Mouse (Mus musculus): Measurements from ENCODE around the gene Eif3m. TPM values are rescaled to one million over a fixed set of nuclear protein-coding genes. Genes with fewer than 3 reads are reported as not detected.
A peak's percentile ranks its signal among the peaks of the same experiment; 100 is the strongest.

Eif3m gene
- 44.1 and 80.8 TPM in 2 replicates for polyA plus RNA-seq (2012; rRNA removed)
- polyA plus RNA-seq (2014; fragmentation: Nextera tagmentation; extraction: Ambion mirVana), result 177 and 189 TPM in 2 replicates

GRCm38 (mm10) chr2:105016967-105017287, at the start of gene Eif3m:
Eif3m (minus strand) TSS chr2:105017080.
- DNase-seq (ENCODE audit: low read depth in 3 of 3, low spot score in 3 of 3) (peak; percentile 78 to 83 (median 80)), ATAC-seq (ENCODE audit: insufficient read depth) (peak; percentile 99)
- peaks cover 15% of the 10 kb centered on the region for H3K36me3 ChIP-seq (replicated peaks; ENCODE audit: control insufficient read depth, insufficient read depth, low read depth)
- no peak; the same call in 1 of the 2 replicates for TF ChIP-seq EP300 (IDR thresholded peaks at IDR 0.05; ENCODE audit: low read depth)
- TF ChIP-seq CTCF (IDR thresholded peaks at IDR 0.05; ENCODE audit: low read depth), result no peak
- H3K4me1 ChIP-seq (replicated peaks; ENCODE audit: control insufficient read depth in 2 of 2, insufficient read depth in 2 of 2, low read length in 1 of 2), result peaks cover 13 to 20% of the 10 kb centered on the region in 2 experiments
- H3K4me3 ChIP-seq (ENCODE audit: insufficient read depth in 1 of 2, low read depth in 2 of 2, low read length in 2 of 2), result peak within 1 kb of the TSS; percentile 89 to 96
- H3K27ac ChIP-seq, result peak within 1 kb of the TSS; percentile 72
- no peaks in the 10 kb centered on the region for H3K27me3 ChIP-seq (ENCODE audit: control insufficient read depth, insufficient read depth, low read length)
- H3K9me3 ChIP-seq (ENCODE audit: control insufficient read depth, low read length), result no peaks in the 10 kb centered on the region
- peak within 1 kb of the TSS; percentile 82 for H3K4me2 ChIP-seq (ENCODE audit: low read depth)
- peak within 1 kb of the TSS; percentile 97 for H3K9ac ChIP-seq (replicated peaks)
- WGBS (ENCODE audit: insufficient replicate concordance), result under 1% methylated on average over 24 of the region's 25 CpGs

- H3K4me2 ChIP-seq (ENCODE audit: low read depth), result no peak overlapping the region
- ATAC-seq (ENCODE audit: insufficient read depth) (no peak), DNase-seq (ENCODE audit: low read depth in 3 of 3, low spot score in 3 of 3) (no peak)
- H3K4me1 ChIP-seq (replicated peaks; ENCODE audit: control insufficient read depth in 2 of 2, insufficient read depth in 2 of 2, low read length in 1 of 2), result peaks cover 0 to 3% of the 10 kb centered on the region in 2 experiments; a peak in 1 of 4 replicates
- H3K36me3 ChIP-seq (replicated peaks; ENCODE audit: control insufficient read depth, insufficient read depth, low read depth), result no peaks in the 10 kb centered on the region
- H3K9ac ChIP-seq (replicated peaks), result no peak overlapping the region
- H3K4me3 ChIP-seq (ENCODE audit: insufficient read depth in 1 of 2, low read depth in 2 of 2, low read length in 2 of 2), result no peak overlapping the region
- H3K27me3 ChIP-seq (ENCODE audit: control insufficient read depth, insufficient read depth, low read length), result no peaks in the 10 kb centered on the region
- WGBS (ENCODE audit: insufficient replicate concordance), result 44% methylated on average over 7 of the region's 7 CpGs
- TF ChIP-seq CTCF (IDR thresholded peaks at IDR 0.05; ENCODE audit: low read depth), result no peak
- TF ChIP-seq EP300 (IDR thresholded peaks at IDR 0.05; ENCODE audit: low read depth), result no peak
- H3K9me3 ChIP-seq (ENCODE audit: control insufficient read depth, low read length), result no peaks in the 10 kb centered on the region
- no peak overlapping the region for H3K27ac ChIP-seq
Measured at GRCm38 (mm10) chr2:105062741-105063372, 46.0 kb upstream of the Eif3m start.

- no peaks in the 10 kb centered on the region for H3K36me3 ChIP-seq (replicated peaks; ENCODE audit: control insufficient read depth, insufficient read depth, low read depth)
- H3K9me3 ChIP-seq (ENCODE audit: control insufficient read depth, low read length), result no peaks in the 10 kb centered on the region
- no peaks in the 10 kb centered on the region for H3K27me3 ChIP-seq (ENCODE audit: control insufficient read depth, insufficient read depth, low read length)
- no peak overlapping the region for H3K4me3 ChIP-seq (ENCODE audit: insufficient read depth in 1 of 2, low read depth in 2 of 2, low read length in 2 of 2)
- 42% methylated on average over 7 of the region's 7 CpGs for WGBS (ENCODE audit: insufficient replicate concordance)
- TF ChIP-seq EP300 (IDR thresholded peaks at IDR 0.05; ENCODE audit: low read depth), result no peak
- TF ChIP-seq CTCF (IDR thresholded peaks at IDR 0.05; ENCODE audit: low read depth), result no peak
- no peak overlapping the region for H3K9ac ChIP-seq (replicated peaks)
- H3K4me2 ChIP-seq (ENCODE audit: low read depth), result no peak overlapping the region
- H3K27ac ChIP-seq, result no peak overlapping the region
- ATAC-seq (ENCODE audit: insufficient read depth) (no peak), DNase-seq (ENCODE audit: low read depth in 3 of 3, low spot score in 3 of 3) (no peak)
- H3K4me1 ChIP-seq (replicated peaks; ENCODE audit: control insufficient read depth in 2 of 2, insufficient read depth in 2 of 2, low read length in 1 of 2), result peaks cover 0 to 9% of the 10 kb centered on the region in 2 experiments; a peak in 2 of 4 replicates
Measured at GRCm38 (mm10) chr2:105058577-105059116, 41.8 kb upstream of the Eif3m start.

GRCm38 (mm10) chr2:105055529-105055928, 38.6 kb upstream of the Eif3m start:
- DNase-seq (ENCODE audit: low read depth in 3 of 3, low spot score in 3 of 3) (no peak), ATAC-seq (ENCODE audit: insufficient read depth) (no peak)
- TF ChIP-seq EP300 (IDR thresholded peaks at IDR 0.05; ENCODE audit: low read depth) (no peak), CTCF (IDR thresholded peaks at IDR 0.05; ENCODE audit: low read depth) (no peak)
- H3K9me3 ChIP-seq (ENCODE audit: control insufficient read depth, low read length), result no peaks in the 10 kb centered on the region
- no peak overlapping the region for H3K27ac ChIP-seq
- no peaks in the 10 kb centered on the region for H3K36me3 ChIP-seq (replicated peaks; ENCODE audit: control insufficient read depth, insufficient read depth, low read depth)
- no peak overlapping the region for H3K4me2 ChIP-seq (ENCODE audit: low read depth)
- no peak overlapping the region for H3K9ac ChIP-seq (replicated peaks)
- WGBS (ENCODE audit: insufficient replicate concordance), result 53% methylated on average over 1 of the region's 1 CpGs
- H3K4me1 ChIP-seq (replicated peaks; ENCODE audit: control insufficient read depth in 2 of 2, insufficient read depth in 2 of 2, low read length in 1 of 2), result peaks cover 0 to 9% of the 10 kb centered on the region in 2 experiments; a peak in 2 of 4 replicates
- H3K27me3 ChIP-seq (ENCODE audit: control insufficient read depth, insufficient read depth, low read length), result no peaks in the 10 kb centered on the region
- no peak overlapping the region for H3K4me3 ChIP-seq (ENCODE audit: insufficient read depth in 1 of 2, low read depth in 2 of 2, low read length in 2 of 2)

- H3K9ac ChIP-seq (replicated peaks), result no peak overlapping the region
- no peak overlapping the region for H3K27ac ChIP-seq
- H3K4me3 ChIP-seq (ENCODE audit: insufficient read depth in 1 of 2, low read depth in 2 of 2, low read length in 2 of 2), result no peak overlapping the region
- no peaks in the 10 kb centered on the region for H3K4me1 ChIP-seq (replicated peaks; ENCODE audit: control insufficient read depth in 2 of 2, insufficient read depth in 2 of 2, low read length in 1 of 2)
- H3K9me3 ChIP-seq (ENCODE audit: control insufficient read depth, low read length), result no peaks in the 10 kb centered on the region
- 48% methylated on average over 1 of the region's 1 CpGs for WGBS (ENCODE audit: insufficient replicate concordance)
- DNase-seq (ENCODE audit: low read depth in 3 of 3, low spot score in 3 of 3) (no peak), ATAC-seq (ENCODE audit: insufficient read depth) (no peak)
- H3K27me3 ChIP-seq (ENCODE audit: control insufficient read depth, insufficient read depth, low read length), result no peaks in the 10 kb centered on the region
- H3K36me3 ChIP-seq (replicated peaks; ENCODE audit: control insufficient read depth, insufficient read depth, low read depth), result no peaks in the 10 kb centered on the region
- no peak overlapping the region for H3K4me2 ChIP-seq (ENCODE audit: low read depth)
- TF ChIP-seq EP300 (IDR thresholded peaks at IDR 0.05; ENCODE audit: low read depth) (no peak), CTCF (IDR thresholded peaks at IDR 0.05; ENCODE audit: low read depth) (no peak)
Measured at GRCm38 (mm10) chr2:105048301-105048700, 31.4 kb upstream of the Eif3m start.

Measured in liver, embryonic 14.5 days (tissue).